Mouse (Mus musculus) bone marrow, adult 2 months (tissue): ENCODE measurements around the gene Cog1. TPM values are rescaled to one million over a fixed set of nuclear protein-coding genes. Genes with fewer than 3 reads are reported as not detected.

Source experiments
- H3K27ac ChIP-seq: fragments of 200-500 bp; 2 replicates; pipeline ENCODE4 v1.5.1; 2012; ENCODE audit warnings: low read depth, mild to moderate bottlenecking, control low read depth, inconsistent platforms, low read length; ENCODE audit not compliant: control insufficient read depth, poor library complexity, insufficient read depth
- H3K4me1 ChIP-seq: fragments of 200-500 bp; 2 replicates; pipeline ENCODE4 v1.6.1; 2011; ENCODE audit warnings: low read length; ENCODE audit not compliant: control insufficient read depth, insufficient read depth
- H3K4me3 ChIP-seq: fragments of 200-500 bp; replicated peaks from 2 replicates; pipeline ENCODE3; 2011; ENCODE audit warnings: mild to moderate bottlenecking, low read depth, low read length, control low read depth; ENCODE audit not compliant: control insufficient read depth
- CTCF ChIP-seq: fragments of 200-500 bp; IDR thresholded peaks from 2 replicates; pipeline ENCODE4 v1.5.1; 2011; ENCODE audit warnings: low read length, control low read depth; ENCODE audit not compliant: control insufficient read depth, insufficient read depth
- POLR2A ChIP-seq: fragments of 200-500 bp; IDR thresholded peaks from 2 replicates; pipeline ENCODE4 v1.6.1; 2011; ENCODE audit warnings: low read depth, mild to moderate bottlenecking, control low read depth, low read length, borderline replicate concordance; ENCODE audit not compliant: control insufficient read depth
- WGBS: fragments of 180-500 bp; shearing (Covaris S2); methylation state at CpG from one replicate; pipeline ENCODE4 v1.1.7; 2018; 5-methylcytosine and 5-hydroxymethylcytosine counted together
- polyA plus RNA-seq: library from polyadenylated mRNA; stranded (reverse); fragments of >200 nt; gene quantifications from 2 replicates; pipeline ENCODE4 v1.2.4, GENCODE M21; 2011; ENCODE audit warnings: low replicate concordance; ENCODE audit not compliant: missing spikeins, insufficient read depth, insufficient read length

Gene Cog1
- polyA plus RNA-seq, 1 experiment, result 57.0 TPM

- H3K4me3 ChIP-seq, result no peak overlapping the region
- 85% methylated on average over 2 of the region's 2 CpGs for WGBS
- no peak for TF ChIP-seq POLR2A
- no peak for TF ChIP-seq CTCF
- H3K27ac ChIP-seq, result no peak overlapping the region
- peaks cover 5% of the 10 kb centered on the region for H3K4me1 ChIP-seq
These were observed 18.2 kb downstream of the Cog1 start for GRCm38 (mm10) chr11:113667122-113667521.

- Histone ChIP-seq H3K4me1 (peaks cover 5% of the 10 kb centered on the region), H3K27ac (no peak overlapping the region; the same call in 1 of the 2 replicates), H3K4me3 (no peak overlapping the region)
- TF ChIP-seq CTCF (no peak), POLR2A (no peak)
- 81% methylated on average over 4 of the region's 4 CpGs for WGBS
These were observed 18.7 kb downstream of the Cog1 start for GRCm38 (mm10) chr11:113667704-113668103.

GRCm38 (mm10) chr11:113668857-113669256 is 19.9 kb downstream of the Cog1 start:
- Histone ChIP-seq H3K27ac (no peak overlapping the region), H3K4me1 (peaks cover 5% of the 10 kb centered on the region), H3K4me3 (no peak overlapping the region)
- WGBS, result 33% methylated on average over 5 of the region's 5 CpGs
- no peak for TF ChIP-seq CTCF
- no peak for TF ChIP-seq POLR2A

GRCm38 (mm10) chr11:113669711-113670110 is 20.7 kb downstream of the Cog1 start:
- no peak for TF ChIP-seq CTCF
- TF ChIP-seq POLR2A, result no peak
- Histone ChIP-seq H3K27ac (no peak overlapping the region), H3K4me1 (peaks cover 5% of the 10 kb centered on the region), H3K4me3 (no peak overlapping the region)
- 62% methylated on average over 4 of the region's 4 CpGs for WGBS

GRCm38 (mm10) chr11:113673614-113674013 is 24.6 kb downstream of the Cog1 start:
- WGBS, result 93% methylated on average over 4 of the region's 4 CpGs
- TF ChIP-seq CTCF, result no peak
- no peak for TF ChIP-seq POLR2A
- no peak overlapping the region for H3K4me3 ChIP-seq
- H3K27ac ChIP-seq, result no peak overlapping the region
- peaks cover 6% of the 10 kb centered on the region for H3K4me1 ChIP-seq

GRCm38 (mm10) chr11:113674595-113674994 is 25.6 kb downstream of the Cog1 start:
- Histone ChIP-seq H3K4me1 (peaks cover 4% of the 10 kb centered on the region; the same call in 1 of the 2 replicates), H3K27ac (no peak overlapping the region), H3K4me3 (no peak overlapping the region)
- TF ChIP-seq CTCF (no peak), POLR2A (no peak)
- WGBS, result 92% methylated on average over 5 of the region's 5 CpGs

- Histone ChIP-seq H3K4me1 (peaks cover 3% of the 10 kb centered on the region; the same call in 1 of the 2 replicates), H3K27ac (no peak overlapping the region), H3K4me3 (no peak overlapping the region)
- 78% methylated on average over 2 of the region's 2 CpGs for WGBS
- TF ChIP-seq POLR2A, result no peak
- TF ChIP-seq CTCF, result no peak
These were observed 27.9 kb downstream of the Cog1 start for GRCm38 (mm10) chr11:113676847-113677246.

- H3K4me1 ChIP-seq, result peaks cover 3% of the 10 kb centered on the region; the same call in 1 of the 2 replicates
- TF ChIP-seq CTCF (no peak), POLR2A (no peak)
- 93% methylated on average over 2 of the region's 2 CpGs for WGBS
These were observed 28.4 kb downstream of the Cog1 start for GRCm38 (mm10) chr11:113677378-113677777.

GRCm38 (mm10) chr11:113678373-113678772 is 29.4 kb downstream of the Cog1 start:
- no peak overlapping the region for H3K27ac ChIP-seq
- no peak for TF ChIP-seq CTCF
- no peak for TF ChIP-seq POLR2A
- no peak overlapping the region for H3K4me3 ChIP-seq
- peaks cover 3% of the 10 kb centered on the region; the same call in 1 of the 2 replicates for H3K4me1 ChIP-seq
- WGBS, result 67% methylated on average over 8 of the region's 8 CpGs

More at GRCm38 (mm10) chr11:113677378-113677777, 28.4 kb downstream of the Cog1 start:
- Histone ChIP-seq H3K4me3 (no peak overlapping the region), H3K27ac (no peak overlapping the region)
